Mouse (Mus musculus): Measurements from ENCODE around the gene Slc27a3. TPM values are rescaled to one million over a fixed set of nuclear protein-coding genes. Genes with fewer than 3 reads are reported as not detected.
A peak's percentile ranks its signal among the peaks of the same experiment; 100 is the strongest.

The Slc27a3 gene
- 10 to 100 TPM; 15.2 to 19.1 TPM for total RNA-seq (2021)
- long read RNA-seq, experiment 1, transcript Slc27a3-201 (10 exons, 2,259 nt): major isoform, 6 of 8 reads
- long read RNA-seq, experiment 1, partial matches to known transcripts: 1 of 8 reads
- long read RNA-seq, experiment 1, other reads (novel, unspliced or antisense): 1 of 8 reads
- long read RNA-seq, experiment 2, transcript Slc27a3-201 (10 exons, 2,259 nt): major isoform, 5 of 9 reads
- long read RNA-seq, experiment 2, partial matches to known transcripts: 2 of 9 reads
- long read RNA-seq, experiment 2, other reads (novel, unspliced or antisense): 2 of 9 reads

- peak; percentile 39 to 50 for DNase-seq (ENCODE audit: low spot score in 2 of 2)
Observed at GRCm38 (mm10) chr3:90389511-90390490, at the start of gene Slc27a3. Gene Slc27a3 (minus strand): TSS chr3:90389938.

GRCm38 (mm10) chr3:90437131-90437530 lies 47.4 kb upstream of the Slc27a3 start:
- DNase-seq (ENCODE audit: low spot score in 2 of 2): no peak

GRCm38 (mm10) chr3:90434073-90434730 lies 44.5 kb upstream of the Slc27a3 start:
- DNase-seq (ENCODE audit: low spot score in 2 of 2): no peak

GRCm38 (mm10) chr3:90433381-90434020 lies 43.8 kb upstream of the Slc27a3 start, which contains the start of gene Ints3:
Gene Ints3 (minus strand): TSS chr3:90433622.
- peak; percentile 100 for DNase-seq (ENCODE audit: low spot score in 2 of 2)

GRCm38 (mm10) chr3:90432811-90433219 lies 43.1 kb upstream of the Slc27a3 start:
- DNase-seq (ENCODE audit: low spot score in 2 of 2): no peak

GRCm38 (mm10) chr3:90432348-90432747 lies 42.6 kb upstream of the Slc27a3 start:
- no peak for DNase-seq (ENCODE audit: low spot score in 2 of 2)

GRCm38 (mm10) chr3:90429576-90429975 lies 39.8 kb upstream of the Slc27a3 start:
- no peak for DNase-seq (ENCODE audit: low spot score in 2 of 2)

- no peak for DNase-seq (ENCODE audit: low spot score in 2 of 2)
Observed at GRCm38 (mm10) chr3:90428186-90428585, 38.4 kb upstream of the Slc27a3 start.

GRCm38 (mm10) chr3:90427574-90427973 lies 37.8 kb upstream of the Slc27a3 start:
- no peak for DNase-seq (ENCODE audit: low spot score in 2 of 2)

GRCm38 (mm10) chr3:90425499-90425898 lies 35.8 kb upstream of the Slc27a3 start:
- DNase-seq (ENCODE audit: low spot score in 2 of 2): no peak

- DNase-seq (ENCODE audit: low spot score in 2 of 2): no peak
Observed at GRCm38 (mm10) chr3:90423549-90423948, 33.8 kb upstream of the Slc27a3 start.

GRCm38 (mm10) chr3:90420696-90421095 lies 31.0 kb upstream of the Slc27a3 start:
- peak in 1 of 2 experiments; percentile 29 for DNase-seq (ENCODE audit: low spot score in 2 of 2)

GRCm38 (mm10) chr3:90413011-90413396 lies 23.3 kb upstream of the Slc27a3 start:
- DNase-seq (ENCODE audit: low spot score in 2 of 2): no peak

- DNase-seq (ENCODE audit: low spot score in 2 of 2): peak; percentile 62 to 76
Observed at GRCm38 (mm10) chr3:90412312-90413010, 22.7 kb upstream of the Slc27a3 start.

GRCm38 (mm10) chr3:90408721-90409120 lies 19.0 kb upstream of the Slc27a3 start:
- no peak for DNase-seq (ENCODE audit: low spot score in 2 of 2)

GRCm38 (mm10) chr3:90406414-90406813 lies 16.7 kb upstream of the Slc27a3 start:
- DNase-seq (ENCODE audit: low spot score in 2 of 2): no peak

- no peak for DNase-seq (ENCODE audit: low spot score in 2 of 2)
Observed at GRCm38 (mm10) chr3:90404609-90405008, 14.9 kb upstream of the Slc27a3 start.

GRCm38 (mm10) chr3:90404121-90404520 lies 14.4 kb upstream of the Slc27a3 start:
- no peak for DNase-seq (ENCODE audit: low spot score in 2 of 2)

GRCm38 (mm10) chr3:90400993-90401392 lies 11.3 kb upstream of the Slc27a3 start:
- DNase-seq (ENCODE audit: low spot score in 2 of 2): no peak

- no peak for DNase-seq (ENCODE audit: low spot score in 2 of 2)
Observed at GRCm38 (mm10) chr3:90395629-90396028, 5.9 kb upstream of the Slc27a3 start.

Measured in layer of hippocampus, postnatal 14 days (tissue).